Mouse (Mus musculus): ENCODE measurements around the gene Dnmt3c.
"Not testable (repeated sequence)": the region's sequence is repeated elsewhere in the genome, so short reads cannot be mapped to it uniquely, and the experiment has no call there.

DNA sequence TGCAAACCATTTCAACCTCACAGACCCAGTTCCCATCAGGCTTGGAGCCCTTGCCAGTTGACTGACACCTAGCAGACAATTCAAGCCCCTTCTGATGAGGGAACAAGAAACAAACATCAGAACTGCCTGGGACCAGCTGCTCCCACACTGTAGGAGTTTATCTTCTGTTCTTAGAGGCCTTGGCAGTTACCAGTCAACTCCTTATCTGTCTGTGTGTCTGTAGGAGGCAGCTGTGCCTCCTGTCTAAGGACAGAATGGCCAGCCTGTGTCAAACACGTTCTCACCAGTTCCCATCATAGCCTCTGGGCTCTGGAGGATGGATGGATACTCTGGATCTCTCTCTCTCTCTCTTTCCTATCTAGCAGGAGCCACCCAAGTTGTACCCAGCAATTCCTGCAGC lies 21.1 kb upstream of the Dnmt3c start:
- TF ChIP-seq POLR2A (IDR thresholded peaks at IDR 0.05; ENCODE audit: control insufficient read depth, low read depth, low read length); CTCF (IDR thresholded peaks at IDR 0.05; ENCODE audit: control insufficient read depth, insufficient read depth, insufficient replicate concordance, low read depth, low read length): not testable (repeated sequence)

All from testis, adult 2 months (tissue).